Comparison of ENCODE assay signal across 14 mouse cellular contexts in the genomic region with DNA sequence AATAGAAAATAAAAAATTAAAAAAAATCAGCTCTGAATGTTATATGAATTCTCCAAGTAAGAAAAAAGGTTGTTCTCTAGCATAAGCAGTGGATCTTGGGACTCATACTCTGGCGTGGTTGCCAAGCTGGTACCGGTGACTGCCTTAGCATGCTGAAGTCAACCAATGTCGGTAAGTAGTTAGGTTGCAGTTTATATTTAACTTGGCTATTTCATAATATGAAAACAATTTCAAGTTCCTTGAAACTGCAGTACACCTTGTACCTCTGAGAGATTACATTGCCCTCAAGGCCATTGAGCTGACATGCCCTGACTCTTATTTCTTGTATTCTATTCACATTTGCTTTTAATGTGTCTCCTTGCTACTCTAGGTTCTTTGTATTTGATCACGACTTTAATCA.
"Had no signal": no experiment of that assay in that cellular context is flagged by ENCODE, and none has a peak within 500 bp of the region (broad histone marks: within the 10 kb centered on the region; RNA-seq: fewer than 3 reads in every experiment).

No protein-coding gene starts in this region.

- H3K27me3 ChIP-seq: hindbrain, embryonic 13.5 days; limb, embryonic 13.5 days; neural tube, embryonic 15.5 days had no signal

- DNase-seq: left cerebral cortex, postnatal 4 days; midbrain, embryonic 14.5 days; right cerebral cortex, adult 18-20 months; right cerebral cortex, postnatal 25 days; thymus, postnatal 4 days had no signal

- H3K27ac ChIP-seq: hindbrain, embryonic 13.5 days; hindbrain, postnatal 0 days; kidney, postnatal 0 days; layer of hippocampus, adult 2 months; limb, embryonic 13.5 days; midbrain, embryonic 10.5 days; neural tube, embryonic 15.5 days had no signal

- H3K4me2 ChIP-seq: hindbrain, embryonic 13.5 days; limb, embryonic 13.5 days; liver, embryonic 11.5 days; neural tube, embryonic 15.5 days had no signal

- H3K9ac ChIP-seq: hindbrain, embryonic 13.5 days; limb, embryonic 13.5 days; neural tube, embryonic 15.5 days had no signal

- ATAC-seq: hindbrain, postnatal 0 days had no signal

- H3K9me3 ChIP-seq: hindbrain, embryonic 13.5 days; limb, embryonic 13.5 days; midbrain, embryonic 10.5 days; neural tube, embryonic 15.5 days had no signal

- H3K4me3 ChIP-seq: hindbrain, embryonic 13.5 days; layer of hippocampus, adult 2 months; limb, embryonic 13.5 days; midbrain, embryonic 10.5 days; myocyte; neural tube, embryonic 15.5 days had no signal

- H3K36me3 ChIP-seq: hindbrain, embryonic 13.5 days; limb, embryonic 13.5 days; midbrain, embryonic 10.5 days; neural tube, embryonic 15.5 days had no signal
